Mouse (Mus musculus) ES-Bruce4 (cell line): ENCODE results near the gene Hmga1b.

Source experiments
- CTCF ChIP-seq: IDR thresholded peaks from one replicate; pipeline ENCODE4 v1.8.1; 2011; ENCODE audit warnings: low read depth, low read length
- EP300 ChIP-seq: IDR thresholded peaks from 2 replicates; pipeline ENCODE4 v1.6.1; 2011; ENCODE audit warnings: low read depth, low read length; ENCODE audit not compliant: insufficient read depth
- POLR2A ChIP-seq: IDR thresholded peaks from one replicate; pipeline ENCODE4 v1.8.1; 2011; ENCODE audit warnings: low read length; ENCODE audit not compliant: insufficient read depth

DNA sequence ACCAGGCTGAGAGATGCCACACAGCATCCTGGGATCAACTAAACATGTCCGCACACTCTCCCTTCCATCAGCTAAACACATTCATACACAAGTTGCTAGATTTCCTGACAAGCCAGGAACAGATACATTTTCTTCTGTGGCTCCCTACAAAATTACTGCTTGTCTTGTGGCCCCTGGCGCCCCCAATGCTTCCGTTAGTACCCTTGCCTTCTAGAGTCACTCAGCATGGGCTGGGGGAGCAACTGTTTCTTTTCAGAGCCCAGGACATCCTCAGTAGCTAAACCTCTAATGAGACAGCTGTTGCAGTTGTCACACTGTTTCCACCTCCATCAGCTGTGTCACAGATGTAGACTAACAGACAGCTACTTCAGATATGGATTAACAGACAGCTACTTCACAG is 10.2 kb downstream of the Hmga1b start:
- no peak for TF ChIP-seq EP300
- no peak for TF ChIP-seq CTCF
- TF ChIP-seq POLR2A = no peak
